Mouse (Mus musculus) neural tube, embryonic 13.5 days (tissue): ENCODE data around the gene Nmur1. TPM values are rescaled to one million over a fixed set of nuclear protein-coding genes. Genes with fewer than 3 reads are reported as not detected.
A peak's percentile ranks its signal among the peaks of the same experiment; 100 is the strongest.

ENCODE experiments used
- ATAC-seq: fragments of 200-750 bp; cut with Nextera tagmentation; 2 replicates; pipeline ENCODE4 v1.8.0; 2017; ENCODE audit warnings: low read depth, mild to moderate bottlenecking, moderate TSS enrichment, moderate library complexity
- H3K27ac ChIP-seq: fragments of 300-500 bp; sonication (generic); replicated peaks from 2 replicates; pipeline ENCODE4 v1.5.1; 2015; ENCODE audit warnings: moderate library complexity, mild to moderate bottlenecking, inconsistent platforms
- H3K27me3 ChIP-seq: fragments of 300-500 bp; sonication (generic); 2 replicates; pipeline ENCODE4 v1.6.1; 2015; ENCODE audit warnings: mild to moderate bottlenecking, inconsistent platforms
- H3K36me3 ChIP-seq: fragments of 300-500 bp; sonication (generic); 2 replicates; pipeline ENCODE4 v1.6.1; 2015; ENCODE audit warnings: mild to moderate bottlenecking, inconsistent platforms
- H3K4me1 ChIP-seq: fragments of 300-500 bp; sonication (generic); replicated peaks from 2 replicates; pipeline ENCODE4 v1.6.1; 2015; ENCODE audit warnings: inconsistent platforms
- H3K4me2 ChIP-seq: fragments of 300-500 bp; sonication (generic); 2 replicates; pipeline ENCODE4 v1.6.1; 2015; ENCODE audit warnings: inconsistent platforms, mild to moderate bottlenecking, moderate library complexity
- H3K4me3 ChIP-seq: fragments of 300-500 bp; sonication (generic); 2 replicates; pipeline ENCODE4 v1.5.1; 2015; ENCODE audit warnings: mild to moderate bottlenecking, inconsistent platforms
- H3K9ac ChIP-seq: fragments of 300-500 bp; sonication (generic); 2 replicates; pipeline ENCODE4 v1.6.1; 2015; ENCODE audit warnings: moderate library complexity, mild to moderate bottlenecking, inconsistent platforms
- H3K9me3 ChIP-seq: fragments of 300-500 bp; sonication (generic); 2 replicates; pipeline ENCODE4 v1.6.1; 2016; ENCODE audit warnings: inconsistent platforms
- WGBS: fragments of 180-500 bp; shearing (Covaris S2); methylation state at CpG from one replicate; pipeline ENCODE4 v1.1.7; 2015; 5-methylcytosine and 5-hydroxymethylcytosine counted together
- polyA plus RNA-seq: library from polyadenylated mRNA; unstranded; fragments of >200 nt; fragmentation: Nextera tagmentation; extraction: Ambion mirVana; gene quantifications from 2 replicates; pipeline ENCODE4 v1.2.1, GENCODE M21; 2015

Nmur1 gene
- polyA plus RNA-seq, 1 experiment from 2014 or later, result 0.49 TPM

DNA sequence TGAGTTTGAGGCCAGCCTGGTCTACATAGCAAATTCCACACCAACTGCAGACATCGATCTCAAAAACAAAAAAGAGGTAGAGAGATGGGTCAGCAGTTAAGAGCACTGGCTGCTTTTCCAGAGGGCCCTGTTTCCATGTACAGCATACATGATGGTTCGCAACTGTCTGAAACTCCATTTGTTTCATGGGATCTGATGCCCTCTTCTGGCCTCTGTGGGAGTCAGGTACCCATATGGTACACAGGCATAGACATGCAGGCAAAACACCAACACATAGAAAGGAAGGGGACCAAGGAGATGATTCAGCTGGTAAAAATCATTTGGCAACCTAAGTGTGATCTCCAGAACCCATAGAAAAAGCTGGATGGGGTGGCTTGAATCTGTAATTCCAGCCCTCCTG, 12.5 kb upstream of the Nmur1 start:
- H3K36me3 ChIP-seq, result no peaks in the 10 kb centered on the region
- no peak overlapping the region for H3K27ac ChIP-seq
- no peaks in the 10 kb centered on the region for H3K9me3 ChIP-seq
- no peak for ATAC-seq
- H3K4me3 ChIP-seq, result no peak overlapping the region
- 75% methylated on average over 2 of the region's 2 CpGs for WGBS
- no peaks in the 10 kb centered on the region for H3K27me3 ChIP-seq
- H3K4me2 ChIP-seq, result no peak overlapping the region
- H3K9ac ChIP-seq, result no peak overlapping the region
- peaks cover 92% of the 10 kb centered on the region for H3K4me1 ChIP-seq

DNA sequence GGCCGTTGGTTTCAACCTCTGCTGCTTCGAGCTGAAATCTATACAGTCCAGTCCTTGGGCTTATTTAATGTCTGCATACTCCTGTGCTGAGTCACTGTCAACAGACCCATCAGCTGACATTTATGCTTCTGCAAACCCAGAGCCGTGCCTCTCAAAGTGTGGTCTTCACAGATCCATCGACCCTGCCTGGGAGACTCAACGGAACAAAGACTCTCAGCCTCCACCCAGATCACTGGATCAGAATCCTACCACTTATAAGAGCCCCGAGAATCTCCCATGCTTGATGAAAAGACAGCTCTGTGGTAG, 11.9 kb upstream of the Nmur1 start:
- no peak for ATAC-seq
- no peak overlapping the region for H3K27ac ChIP-seq
- no peaks in the 10 kb centered on the region for H3K36me3 ChIP-seq
- H3K4me3 ChIP-seq, result no peak overlapping the region
- H3K4me2 ChIP-seq, result no peak overlapping the region
- H3K9me3 ChIP-seq, result no peaks in the 10 kb centered on the region
- no peaks in the 10 kb centered on the region for H3K27me3 ChIP-seq
- 79% methylated on average over 6 of the region's 6 CpGs for WGBS
- no peak overlapping the region for H3K9ac ChIP-seq
- peaks cover 92% of the 10 kb centered on the region for H3K4me1 ChIP-seq

DNA sequence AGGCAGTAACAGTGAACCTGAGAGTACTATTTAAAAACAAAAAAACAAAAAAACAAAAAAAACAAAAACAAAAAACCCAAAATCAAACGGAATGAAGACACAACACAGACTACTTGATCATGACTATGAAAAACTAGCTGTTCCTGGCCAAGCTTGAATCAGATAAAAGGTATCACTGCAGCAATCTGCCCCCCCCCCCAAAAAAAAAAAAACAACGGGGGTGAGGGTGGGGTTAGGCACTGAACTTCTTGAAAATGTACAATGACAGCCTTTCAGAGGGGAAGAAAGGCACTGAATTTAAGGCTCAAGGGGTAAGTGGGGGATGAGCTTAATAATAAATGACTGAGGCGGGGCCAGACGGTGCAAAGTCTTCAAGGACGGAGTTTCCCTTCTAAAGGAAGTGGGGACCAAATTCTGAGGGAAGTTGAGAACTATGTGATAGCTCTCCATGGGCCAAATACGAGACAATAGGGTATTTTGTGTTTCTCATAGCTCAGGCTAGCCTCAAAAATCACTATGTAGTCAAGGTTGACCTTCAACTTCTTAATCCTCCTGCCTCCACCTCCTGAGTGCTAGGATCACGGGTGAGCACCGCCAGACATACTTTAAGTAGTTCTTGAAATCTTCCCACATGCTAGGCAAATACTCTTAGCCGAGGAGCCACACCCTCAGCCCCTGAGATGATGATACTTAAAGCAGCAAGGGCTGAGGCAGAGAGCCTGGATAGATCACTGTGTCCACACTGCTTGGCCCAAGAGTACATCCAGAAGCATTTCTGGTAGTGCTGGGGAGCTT, 11.4 kb upstream of the Nmur1 start:
- H3K4me3 ChIP-seq, result no peak overlapping the region
- H3K27ac ChIP-seq, result peak overlapping the region; percentile 98; the same call in 1 of the 2 replicates
- no peak for ATAC-seq
- H3K27me3 ChIP-seq, result no peaks in the 10 kb centered on the region
- no peaks in the 10 kb centered on the region for H3K9me3 ChIP-seq
- H3K4me2 ChIP-seq, result no peak overlapping the region
- WGBS, result 56% methylated on average over 9 of the region's 9 CpGs
- peaks cover 91% of the 10 kb centered on the region for H3K4me1 ChIP-seq
- H3K9ac ChIP-seq, result no peak overlapping the region
- H3K36me3 ChIP-seq, result no peaks in the 10 kb centered on the region

DNA sequence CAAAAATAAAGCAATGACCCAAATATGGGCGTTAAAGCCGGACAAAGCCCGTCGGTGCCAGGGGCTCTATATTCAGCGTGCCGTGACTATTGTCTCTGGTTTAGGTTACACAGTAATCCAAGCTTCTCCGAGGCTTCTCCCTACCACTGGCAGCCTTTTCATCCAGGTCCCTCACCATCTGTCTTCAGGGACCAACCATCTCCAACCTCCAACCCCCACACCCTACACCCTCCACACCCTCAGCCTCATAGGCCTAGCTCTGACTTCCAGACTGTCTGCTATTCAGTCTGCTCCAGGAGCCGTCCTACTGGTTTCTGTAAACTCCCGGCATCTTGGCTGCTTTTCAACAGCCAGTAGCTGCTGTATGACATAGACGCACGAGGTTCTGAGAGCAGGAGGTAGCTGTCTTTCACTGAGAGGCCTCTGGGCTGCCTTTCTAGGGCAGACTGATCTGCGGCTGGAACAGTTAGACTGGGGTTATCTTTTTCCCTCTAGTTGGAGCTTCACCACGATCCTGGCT, 9.3 kb upstream of the Nmur1 start:
- ATAC-seq, result peak; percentile 26
- Histone ChIP-seq H3K9me3 (no peaks in the 10 kb centered on the region), H3K4me2 (peak overlapping the region; percentile 70), H3K27me3 (no peaks in the 10 kb centered on the region), H3K4me1 (peaks cover 75% of the 10 kb centered on the region), H3K36me3 (no peaks in the 10 kb centered on the region), H3K27ac (peak overlapping the region; percentile 98), H3K9ac (peak overlapping the region; percentile 80), H3K4me3 (no peak overlapping the region)
- WGBS, result 10% methylated on average over 13 of the region's 13 CpGs

DNA sequence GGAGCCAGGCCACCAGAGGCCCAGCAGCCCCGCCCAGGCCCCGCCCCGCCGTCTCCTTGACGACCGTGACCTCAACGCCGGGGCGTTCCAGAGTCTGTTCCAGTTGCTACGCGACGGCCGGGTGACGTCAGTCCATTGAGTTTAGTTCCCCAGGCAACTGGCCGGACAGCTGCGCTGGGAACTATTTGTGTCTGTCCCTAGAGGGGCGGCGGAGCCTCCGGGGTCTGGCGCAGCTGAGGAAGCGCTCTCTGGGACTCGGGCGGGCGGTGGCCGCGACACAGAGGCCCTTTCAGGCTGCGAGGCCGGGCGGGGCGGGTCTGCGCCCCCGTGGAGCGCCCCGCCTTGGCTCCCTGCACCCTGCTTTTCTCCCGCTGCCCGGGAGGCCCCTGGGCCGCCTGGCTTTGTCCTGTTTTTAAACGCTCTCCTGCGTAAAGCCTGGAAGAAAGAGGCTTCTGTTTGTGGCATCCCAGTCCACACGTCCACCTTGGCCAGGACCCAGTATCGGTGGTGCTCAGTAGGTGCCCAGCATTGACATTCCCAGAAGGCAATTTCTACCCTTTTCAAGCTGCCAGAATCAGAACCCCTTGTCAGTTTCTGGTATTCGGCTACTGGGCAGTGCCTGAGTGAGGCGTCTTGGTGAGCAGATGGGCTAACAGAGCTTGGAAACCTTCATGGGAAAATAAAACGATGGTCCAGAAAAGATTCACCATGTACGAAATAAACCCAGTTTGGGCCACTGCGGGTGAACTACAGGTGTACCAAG, 8.6 kb upstream of the Nmur1 start:
- 2% methylated on average over 46 of the region's 46 CpGs for WGBS
- Histone ChIP-seq H3K27me3 (no peaks in the 10 kb centered on the region), H3K4me1 (peaks cover 67% of the 10 kb centered on the region), H3K27ac (peak overlapping the region; percentile 98), H3K4me3 (peak overlapping the region; percentile 46), H3K36me3 (no peaks in the 10 kb centered on the region), H3K9me3 (no peaks in the 10 kb centered on the region), H3K4me2 (peak overlapping the region; percentile 70), H3K9ac (peak overlapping the region; percentile 80)
- ATAC-seq, result peak; percentile 92

DNA sequence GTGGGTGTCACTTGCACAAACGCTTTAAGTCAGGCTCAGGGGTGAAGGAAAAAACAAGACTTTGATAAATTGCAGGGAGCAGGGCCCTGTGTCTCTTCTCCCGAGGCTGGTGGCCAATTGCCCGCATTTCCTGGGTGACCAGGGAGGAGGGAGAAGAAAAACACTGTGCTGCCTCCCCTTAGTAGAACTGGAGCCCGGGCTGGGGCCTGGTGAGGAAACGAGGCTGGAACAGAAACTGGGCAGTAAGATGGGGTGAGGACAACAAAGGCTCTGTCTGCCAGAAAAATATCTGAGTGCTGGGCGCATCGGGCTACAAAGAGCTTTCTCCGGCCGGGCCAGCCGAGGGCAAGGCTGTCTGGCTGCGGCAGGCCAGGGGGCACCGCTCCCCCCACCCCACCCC, 8.0 kb upstream of the Nmur1 start:
- Histone ChIP-seq H3K4me1 (peaks cover 61% of the 10 kb centered on the region), H3K9ac (peak overlapping the region; percentile 80), H3K36me3 (no peaks in the 10 kb centered on the region), H3K4me3 (peak overlapping the region; percentile 46), H3K27me3 (no peaks in the 10 kb centered on the region), H3K4me2 (peak overlapping the region; percentile 70), H3K9me3 (no peaks in the 10 kb centered on the region), H3K27ac (peak overlapping the region; percentile 98)
- ATAC-seq, result peak; percentile 71
- 0% methylated on average over 11 of the region's 12 CpGs for WGBS

DNA sequence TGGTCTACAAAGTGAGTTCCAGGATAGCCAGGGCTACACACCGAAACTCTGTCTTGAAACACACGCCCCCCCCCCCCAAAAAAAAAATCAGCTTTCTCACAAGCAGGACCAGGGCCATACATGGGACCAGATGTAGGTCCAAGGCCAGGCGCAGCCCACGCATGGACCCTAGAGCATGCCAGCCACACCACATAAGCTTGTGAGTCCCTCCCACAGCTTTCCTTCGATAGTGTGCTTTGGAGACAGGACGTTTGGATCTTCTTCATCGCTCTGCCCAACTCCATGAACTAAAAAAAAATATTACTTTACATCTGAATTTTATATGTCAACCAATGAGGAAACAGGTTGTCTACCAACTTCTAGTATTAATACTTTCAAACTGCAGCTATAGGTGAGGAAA, 7.3 kb upstream of the Nmur1 start:
- ATAC-seq, result no peak
- H3K36me3 ChIP-seq, result no peaks in the 10 kb centered on the region
- peaks cover 55% of the 10 kb centered on the region for H3K4me1 ChIP-seq
- H3K27me3 ChIP-seq, result no peaks in the 10 kb centered on the region
- H3K9me3 ChIP-seq, result no peaks in the 10 kb centered on the region
- H3K9ac ChIP-seq, result no peak overlapping the region
- WGBS, result 82% methylated on average over 7 of the region's 7 CpGs
- no peak overlapping the region for H3K4me3 ChIP-seq
- H3K4me2 ChIP-seq, result no peak overlapping the region
- H3K27ac ChIP-seq, result peak overlapping the region; percentile 98

DNA sequence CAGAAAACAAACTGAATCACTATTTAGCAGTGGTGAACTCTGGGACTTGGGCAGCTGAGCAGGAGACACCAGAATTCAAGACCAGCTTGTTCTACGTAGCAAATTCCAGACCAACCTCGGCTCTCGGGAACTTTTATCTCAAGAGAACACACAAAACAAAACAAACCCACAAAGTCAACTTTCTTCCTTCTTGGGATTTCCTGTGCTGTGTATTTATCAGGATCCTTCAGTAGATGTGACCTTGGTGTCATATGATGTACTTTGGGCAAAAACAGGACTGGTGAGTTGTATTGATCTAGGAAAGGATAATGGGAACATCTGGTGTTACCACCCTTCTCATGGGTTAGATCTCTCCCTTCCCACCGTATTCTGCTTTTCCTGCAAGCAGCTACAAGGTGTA, 6.8 kb upstream of the Nmur1 start:
- H3K9me3 ChIP-seq, result no peaks in the 10 kb centered on the region
- H3K4me3 ChIP-seq, result no peak overlapping the region
- H3K27me3 ChIP-seq, result no peaks in the 10 kb centered on the region
- 81% methylated on average over 4 of the region's 4 CpGs for WGBS
- no peak overlapping the region for H3K4me2 ChIP-seq
- ATAC-seq, result no peak
- H3K9ac ChIP-seq, result no peak overlapping the region
- no peaks in the 10 kb centered on the region for H3K36me3 ChIP-seq
- H3K4me1 ChIP-seq, result peaks cover 49% of the 10 kb centered on the region
- peak overlapping the region; percentile 98 for H3K27ac ChIP-seq

DNA sequence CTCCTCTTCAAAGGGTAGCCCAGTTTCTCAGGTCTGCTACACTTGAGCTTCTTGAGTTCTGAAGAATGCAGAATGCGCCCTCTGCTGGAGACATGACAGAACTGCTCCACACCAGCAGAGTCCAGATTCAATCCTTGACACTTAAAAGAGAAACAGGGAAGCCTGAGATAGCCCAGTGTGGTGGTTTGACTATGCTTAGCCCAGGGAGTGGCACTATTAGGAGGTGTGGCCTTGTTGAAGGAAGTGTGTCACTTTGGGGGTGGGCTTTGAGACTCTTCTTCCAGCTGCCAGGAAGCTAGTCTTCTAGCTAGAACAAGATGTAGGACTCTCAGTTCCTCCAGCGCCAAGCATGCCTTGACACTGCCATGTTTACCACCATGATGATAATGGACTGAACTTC, 4.0 kb upstream of the Nmur1 start:
- no peak overlapping the region for H3K4me3 ChIP-seq
- H3K9ac ChIP-seq, result no peak overlapping the region
- peaks cover 29% of the 10 kb centered on the region for H3K4me1 ChIP-seq
- H3K9me3 ChIP-seq, result no peaks in the 10 kb centered on the region
- no peak overlapping the region for H3K4me2 ChIP-seq
- no peak for ATAC-seq
- 50% methylated on average over 2 of the region's 2 CpGs for whole genome bisulfite sequencing
- H3K27me3 ChIP-seq, result no peaks in the 10 kb centered on the region
- no peaks in the 10 kb centered on the region for H3K36me3 ChIP-seq
- H3K27ac ChIP-seq, result no peak overlapping the region

DNA sequence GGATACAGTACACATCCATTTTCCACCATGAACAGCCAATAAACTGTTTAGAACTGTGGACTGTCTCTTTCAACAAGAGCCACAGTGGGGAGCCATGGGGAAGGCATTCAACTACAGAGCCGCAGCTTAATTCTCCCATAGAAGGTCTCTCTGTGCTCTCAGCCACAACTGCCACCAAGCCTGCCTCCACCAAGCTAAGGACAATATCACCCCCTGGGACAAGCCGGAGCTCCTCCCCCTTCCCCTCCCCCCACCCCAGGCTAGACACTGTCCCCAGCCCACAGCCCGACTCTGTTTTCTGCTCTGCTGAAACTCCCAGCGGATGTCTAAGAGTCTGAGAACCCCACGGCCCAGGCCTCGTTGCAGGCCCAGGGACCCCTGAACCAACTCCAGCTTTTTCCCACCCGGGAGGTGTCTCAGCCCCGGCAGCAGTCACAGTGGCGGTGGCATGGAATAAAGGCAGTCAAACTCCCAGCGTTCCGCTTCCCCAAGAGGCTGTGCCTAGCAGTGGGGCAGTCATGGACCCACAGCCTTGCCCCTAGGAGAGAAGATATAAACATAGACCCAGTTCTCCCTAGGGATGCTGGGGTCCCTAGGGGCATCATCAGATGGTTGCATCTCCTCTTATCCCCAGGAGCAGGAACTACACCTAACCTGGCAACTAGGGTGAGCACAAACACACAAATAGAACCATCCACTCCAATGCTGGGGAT, 1.0 kb downstream of the Nmur1 start:
- ATAC-seq, result peak; percentile 62
- peak overlapping the region; percentile 71 for H3K27ac ChIP-seq
- H3K9me3 ChIP-seq, result no peaks in the 10 kb centered on the region
- H3K36me3 ChIP-seq, result no peaks in the 10 kb centered on the region
- 0 out of 2 replicates have a peak overlapping the region, but pooled peaks have one; percentile 34 for H3K9ac ChIP-seq
- H3K27me3 ChIP-seq, result no peaks in the 10 kb centered on the region
- H3K4me3 ChIP-seq, result no peak overlapping the region
- peaks cover 23% of the 10 kb centered on the region for H3K4me1 ChIP-seq
- no peak overlapping the region for H3K4me2 ChIP-seq
- WGBS, result 9% methylated on average over 11 of the region's 11 CpGs

DNA sequence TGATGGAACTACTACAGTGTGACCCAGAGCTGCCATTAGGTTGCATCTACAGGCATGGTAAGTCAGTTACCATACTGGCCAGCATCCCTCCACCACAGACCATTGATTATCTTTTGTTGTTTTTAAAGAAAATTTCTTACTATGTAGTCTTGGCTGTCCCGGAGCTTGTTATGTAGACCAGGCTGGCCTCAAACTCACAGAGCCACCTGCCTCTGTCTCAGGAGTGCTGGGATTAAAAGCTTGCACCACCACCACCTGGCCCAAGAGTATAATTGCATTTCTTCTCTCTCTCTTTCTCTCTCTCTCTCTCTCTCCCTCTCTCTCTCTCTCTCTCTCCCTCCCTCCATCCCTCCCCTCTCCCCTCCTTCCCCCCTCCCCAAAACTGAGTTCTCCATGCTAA, 1.7 kb downstream of the Nmur1 start:
- Histone ChIP-seq H3K27ac (peak overlapping the region; percentile 71; the same call in 1 of the 2 replicates), H3K9me3 (no peaks in the 10 kb centered on the region), H3K9ac (no peak overlapping the region), H3K4me3 (no peak overlapping the region), H3K36me3 (no peaks in the 10 kb centered on the region), H3K4me2 (no peak overlapping the region), H3K4me1 (peaks cover 23% of the 10 kb centered on the region), H3K27me3 (no peaks in the 10 kb centered on the region)
- no peak for ATAC-seq
- 80% methylated on average over 1 of the region's 1 CpGs for WGBS

DNA sequence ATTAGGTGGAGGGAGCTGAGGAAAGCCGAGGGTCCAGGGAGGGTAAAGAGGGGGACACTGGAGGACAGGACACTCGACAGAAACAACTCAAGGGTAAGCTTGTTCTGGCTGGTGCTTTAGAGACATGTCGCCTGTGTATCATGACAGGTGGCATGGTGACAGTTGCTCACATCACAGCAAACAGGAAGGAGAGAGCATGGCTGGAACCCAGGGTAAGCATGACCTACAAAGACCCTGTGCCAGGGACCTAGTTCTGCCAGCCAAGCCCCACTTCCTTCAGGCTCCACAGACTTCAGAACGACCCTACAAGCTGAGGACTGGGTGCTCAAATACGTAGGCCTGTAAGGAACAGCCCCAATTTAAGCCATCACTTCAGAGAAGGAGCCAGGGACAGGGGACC, 2.1 kb downstream of the Nmur1 start:
- no peaks in the 10 kb centered on the region for H3K9me3 ChIP-seq
- ATAC-seq, result no peak
- whole genome bisulfite sequencing, result 82% methylated on average over 5 of the region's 5 CpGs
- no peaks in the 10 kb centered on the region for H3K27me3 ChIP-seq
- no peak overlapping the region for H3K4me3 ChIP-seq
- peak overlapping the region; percentile 71; the same call in 1 of the 2 replicates for H3K27ac ChIP-seq
- H3K36me3 ChIP-seq, result no peaks in the 10 kb centered on the region
- no peak overlapping the region for H3K4me2 ChIP-seq
- H3K4me1 ChIP-seq, result peaks cover 23% of the 10 kb centered on the region
- H3K9ac ChIP-seq, result no peak overlapping the region
